Mouse (Mus musculus): ENCODE data around the gene Epn1. TPM values are rescaled to one million over a fixed set of nuclear protein-coding genes. Genes with fewer than 3 reads are reported as not detected.

Epn1 gene
- polyA plus RNA-seq, 1 experiment from 2014 or later = 59.3 TPM

- 10% methylated on average over 32 of the region's 32 CpGs for WGBS
- peaks cover 32% of the 10 kb centered on the region for H3K4me1 ChIP-seq (ENCODE audit: control insufficient read depth, insufficient read depth, low read length)
- H3K27me3 ChIP-seq (replicated peaks; ENCODE audit: control insufficient read depth, insufficient read depth, low read length) = peaks cover 41% of the 10 kb centered on the region
- peak overlapping the region; percentile 86 for H3K9ac ChIP-seq (ENCODE audit: low read depth, low read length)
- H3K27ac ChIP-seq (replicated peaks; ENCODE audit: low read depth, low read length) = no peak overlapping the region
- DNase-seq (ENCODE audit: low spot score) (peak; percentile 25), ATAC-seq (ENCODE audit: low read depth) (no peak)
- H3K4me2 ChIP-seq (ENCODE audit: low read depth, low read length) = peak overlapping the region; percentile 94
- H3K4me3 ChIP-seq (ENCODE audit: low read depth, low read length) = peak overlapping the region; percentile 77
- H3K36me3 ChIP-seq (ENCODE audit: control insufficient read depth, insufficient read depth, low read length) = no peaks in the 10 kb centered on the region
- H3K9me3 ChIP-seq (ENCODE audit: control insufficient read depth, low read length) = no peaks in the 10 kb centered on the region
These were observed 26.4 kb upstream of the Epn1 start for GRCm38 (mm10) chr7:5053456-5054179.

GRCm38 (mm10) chr7:5056651-5057263, 23.3 kb upstream of the Epn1 start:
- no peaks in the 10 kb centered on the region for H3K9me3 ChIP-seq (ENCODE audit: control insufficient read depth, low read length)
- 1% methylated on average over 14 of the region's 55 CpGs for WGBS
- no peaks in the 10 kb centered on the region for H3K36me3 ChIP-seq (ENCODE audit: control insufficient read depth, insufficient read depth, low read length)
- H3K9ac ChIP-seq (ENCODE audit: low read depth, low read length) = peak overlapping the region; percentile 84
- peak overlapping the region; percentile 35 for H3K27ac ChIP-seq (replicated peaks; ENCODE audit: low read depth, low read length)
- peaks cover 38% of the 10 kb centered on the region for H3K27me3 ChIP-seq (replicated peaks; ENCODE audit: control insufficient read depth, insufficient read depth, low read length)
- ATAC-seq (ENCODE audit: low read depth) (no peak), DNase-seq (ENCODE audit: low spot score) (peak; percentile 68)
- peak overlapping the region; percentile 86 for H3K4me2 ChIP-seq (ENCODE audit: low read depth, low read length)
- H3K4me3 ChIP-seq (ENCODE audit: low read depth, low read length) = peak overlapping the region; percentile 66
- peaks cover 37% of the 10 kb centered on the region for H3K4me1 ChIP-seq (ENCODE audit: control insufficient read depth, insufficient read depth, low read length)

- H3K4me3 ChIP-seq (ENCODE audit: low read depth, low read length) = peak overlapping the region; percentile 66
- H3K4me1 ChIP-seq (ENCODE audit: control insufficient read depth, insufficient read depth, low read length) = peaks cover 31% of the 10 kb centered on the region
- no peak overlapping the region for H3K27ac ChIP-seq (replicated peaks; ENCODE audit: low read depth, low read length)
- no peaks in the 10 kb centered on the region for H3K36me3 ChIP-seq (ENCODE audit: control insufficient read depth, insufficient read depth, low read length)
- 29% methylated on average over 8 of the region's 8 CpGs for WGBS
- peak overlapping the region; percentile 84 for H3K9ac ChIP-seq (ENCODE audit: low read depth, low read length)
- ATAC-seq (ENCODE audit: low read depth) (no peak), DNase-seq (ENCODE audit: low spot score) (no peak)
- H3K27me3 ChIP-seq (replicated peaks; ENCODE audit: control insufficient read depth, insufficient read depth, low read length) = peaks cover 34% of the 10 kb centered on the region
- peak overlapping the region; percentile 86 for H3K4me2 ChIP-seq (ENCODE audit: low read depth, low read length)
- H3K9me3 ChIP-seq (ENCODE audit: control insufficient read depth, low read length) = no peaks in the 10 kb centered on the region
These were observed 22.7 kb upstream of the Epn1 start for GRCm38 (mm10) chr7:5057381-5057780.

- no peak for ATAC-seq (ENCODE audit: low read depth)
- DNase-seq (ENCODE audit: low spot score) = no peak
- Histone ChIP-seq H3K36me3 (ENCODE audit: control insufficient read depth, insufficient read depth, low read length) (no peaks in the 10 kb centered on the region), H3K9ac (ENCODE audit: low read depth, low read length) (peak overlapping the region; percentile 84; the same call in 1 of the 2 replicates), H3K4me3 (ENCODE audit: low read depth, low read length) (peak overlapping the region; percentile 66), H3K27ac (replicated peaks; ENCODE audit: low read depth, low read length) (no peak overlapping the region), H3K4me1 (ENCODE audit: control insufficient read depth, insufficient read depth, low read length) (peaks cover 27% of the 10 kb centered on the region), H3K4me2 (ENCODE audit: low read depth, low read length) (peak overlapping the region; percentile 86), H3K9me3 (ENCODE audit: control insufficient read depth, low read length) (no peaks in the 10 kb centered on the region), H3K27me3 (replicated peaks; ENCODE audit: control insufficient read depth, insufficient read depth, low read length) (peaks cover 32% of the 10 kb centered on the region)
- 42% methylated on average over 11 of the region's 11 CpGs for WGBS
These were observed 22.2 kb upstream of the Epn1 start for GRCm38 (mm10) chr7:5057804-5058203.

- WGBS = 89% methylated on average over 1 of the region's 1 CpGs
- H3K4me3 ChIP-seq (ENCODE audit: low read depth, low read length) = no peak overlapping the region
- no peak for ATAC-seq (ENCODE audit: low read depth)
These were observed 21.4 kb upstream of the Epn1 start for GRCm38 (mm10) chr7:5058631-5059030.

GRCm38 (mm10) chr7:5059421-5059820, 20.6 kb upstream of the Epn1 start:
- H3K9ac ChIP-seq (ENCODE audit: low read depth, low read length) = no peak overlapping the region
- no peaks in the 10 kb centered on the region for H3K9me3 ChIP-seq (ENCODE audit: control insufficient read depth, low read length)
- WGBS = 88% methylated on average over 12 of the region's 12 CpGs
- H3K27ac ChIP-seq (replicated peaks; ENCODE audit: low read depth, low read length) = peak overlapping the region; percentile 100; the same call in 1 of the 2 replicates
- no peak for DNase-seq (ENCODE audit: low spot score)
- no peaks in the 10 kb centered on the region for H3K36me3 ChIP-seq (ENCODE audit: control insufficient read depth, insufficient read depth, low read length)
- peaks cover 20% of the 10 kb centered on the region for H3K4me1 ChIP-seq (ENCODE audit: control insufficient read depth, insufficient read depth, low read length)
- no peak for ATAC-seq (ENCODE audit: low read depth)
- peaks cover 16% of the 10 kb centered on the region for H3K27me3 ChIP-seq (replicated peaks; ENCODE audit: control insufficient read depth, insufficient read depth, low read length)
- H3K4me3 ChIP-seq (ENCODE audit: low read depth, low read length) = no peak overlapping the region
- peak overlapping the region; percentile 58 for H3K4me2 ChIP-seq (ENCODE audit: low read depth, low read length)

More at GRCm38 (mm10) chr7:5058631-5059030, 21.4 kb upstream of the Epn1 start:
- Histone ChIP-seq H3K4me1 (ENCODE audit: control insufficient read depth, insufficient read depth, low read length) (peaks cover 19% of the 10 kb centered on the region), H3K4me2 (ENCODE audit: low read depth, low read length) (no peak overlapping the region), H3K36me3 (ENCODE audit: control insufficient read depth, insufficient read depth, low read length) (no peaks in the 10 kb centered on the region), H3K27ac (replicated peaks; ENCODE audit: low read depth, low read length) (no peak overlapping the region), H3K9ac (ENCODE audit: low read depth, low read length) (no peak overlapping the region), H3K27me3 (replicated peaks; ENCODE audit: control insufficient read depth, insufficient read depth, low read length) (peaks cover 24% of the 10 kb centered on the region), H3K9me3 (ENCODE audit: control insufficient read depth, low read length) (no peaks in the 10 kb centered on the region)
- no peak for DNase-seq (ENCODE audit: low spot score)

- Histone ChIP-seq H3K27me3 (replicated peaks; ENCODE audit: control insufficient read depth, insufficient read depth, low read length) (peaks cover 8% of the 10 kb centered on the region), H3K4me2 (ENCODE audit: low read depth, low read length) (peak overlapping the region; percentile 58), H3K4me3 (ENCODE audit: low read depth, low read length) (peak overlapping the region; percentile 64), H3K4me1 (ENCODE audit: control insufficient read depth, insufficient read depth, low read length) (peaks cover 21% of the 10 kb centered on the region), H3K36me3 (ENCODE audit: control insufficient read depth, insufficient read depth, low read length) (no peaks in the 10 kb centered on the region), H3K9ac (ENCODE audit: low read depth, low read length) (peak overlapping the region; percentile 96), H3K27ac (replicated peaks; ENCODE audit: low read depth, low read length) (peak overlapping the region; percentile 100), H3K9me3 (ENCODE audit: control insufficient read depth, low read length) (no peaks in the 10 kb centered on the region)
- 4% methylated on average over 27 of the region's 27 CpGs for WGBS
- peak; percentile 94 for DNase-seq (ENCODE audit: low spot score)
- no peak; the same call in 1 of the 2 replicates for ATAC-seq (ENCODE audit: low read depth)
These were observed 19.8 kb upstream of the Epn1 start for GRCm38 (mm10) chr7:5060239-5060731.

- H3K27me3 ChIP-seq (replicated peaks; ENCODE audit: control insufficient read depth, insufficient read depth, low read length) = no peaks in the 10 kb centered on the region
- peak overlapping the region; percentile 58 for H3K4me2 ChIP-seq (ENCODE audit: low read depth, low read length)
- H3K4me3 ChIP-seq (ENCODE audit: low read depth, low read length) = peak overlapping the region; percentile 64
- peak; percentile 99 for DNase-seq (ENCODE audit: low spot score)
- H3K9ac ChIP-seq (ENCODE audit: low read depth, low read length) = peak overlapping the region; percentile 96
- peaks cover 2% of the 10 kb centered on the region; the same call in 1 of the 2 replicates for H3K36me3 ChIP-seq (ENCODE audit: control insufficient read depth, insufficient read depth, low read length)
- H3K27ac ChIP-seq (replicated peaks; ENCODE audit: low read depth, low read length) = peak overlapping the region; percentile 100
- no peaks in the 10 kb centered on the region for H3K9me3 ChIP-seq (ENCODE audit: control insufficient read depth, low read length)
- H3K4me1 ChIP-seq (ENCODE audit: control insufficient read depth, insufficient read depth, low read length) = peaks cover 17% of the 10 kb centered on the region
- WGBS = under 1% methylated on average over 55 of the region's 60 CpGs
- peak; percentile 92 for ATAC-seq (ENCODE audit: low read depth)
These were observed 18.9 kb upstream of the Epn1 start for GRCm38 (mm10) chr7:5060944-5061773.
